Mouse (Mus musculus) kidney, embryonic 14.5 days (tissue): ENCODE measurements around the gene Efcab11. TPM values are rescaled to one million over a fixed set of nuclear protein-coding genes. Genes with fewer than 3 reads are reported as not detected.

Source experiments
- ATAC-seq: fragments of 200-750 bp; cut with Nextera tagmentation; 2 replicates; pipeline ENCODE4 v1.8.0; 2017; ENCODE audit warnings: moderate number of reproducible peaks, mild to moderate bottlenecking, moderate TSS enrichment, moderate library complexity; ENCODE audit not compliant: low FRiP score, low TSS enrichment
- H3K27ac ChIP-seq: fragments of 300-500 bp; sonication (generic); 2 replicates; pipeline ENCODE4 v1.5.1; 2014; ENCODE audit warnings: low read depth, mild to moderate bottlenecking, low read length, moderate library complexity, mixed read lengths
- H3K27me3 ChIP-seq: fragments of 300-500 bp; sonication (generic); 2 replicates; pipeline ENCODE4 v1.6.1; 2014; ENCODE audit warnings: mild to moderate bottlenecking, low read length; ENCODE audit not compliant: control insufficient read depth, insufficient read depth
- H3K36me3 ChIP-seq: fragments of 300-500 bp; sonication (generic); 2 replicates; pipeline ENCODE4 v1.6.1; 2014; ENCODE audit warnings: low read length, mixed read lengths; ENCODE audit not compliant: control insufficient read depth, insufficient read depth
- H3K4me1 ChIP-seq: fragments of 300-500 bp; sonication (generic); 2 replicates; pipeline ENCODE4 v1.6.1; 2014; ENCODE audit warnings: low read length, mixed read lengths; ENCODE audit not compliant: control insufficient read depth, insufficient read depth
- H3K4me2 ChIP-seq: fragments of 300-500 bp; sonication (generic); replicated peaks from 2 replicates; pipeline ENCODE4 v1.6.1; 2014; ENCODE audit warnings: low read depth, mild to moderate bottlenecking, low read length
- H3K4me3 ChIP-seq: fragments of 300-500 bp; sonication (generic); 2 replicates; pipeline ENCODE4 v1.5.1; 2014; ENCODE audit warnings: mild to moderate bottlenecking, low read length
- H3K9ac ChIP-seq: fragments of 300-500 bp; sonication (generic); 2 replicates; pipeline ENCODE4 v1.6.1; 2014; ENCODE audit warnings: low read depth, mild to moderate bottlenecking, low read length, moderate library complexity
- H3K9me3 ChIP-seq: fragments of 300-500 bp; sonication (generic); 2 replicates; pipeline ENCODE4 v1.6.1; 2016; ENCODE audit warnings: low read length; ENCODE audit not compliant: control insufficient read depth
- WGBS: fragments of 180-500 bp; shearing (Covaris S2); extraction: QIAGEN DNeasy Blood & Tissue Kit; methylation state at CpG from one replicate; pipeline ENCODE4 v1.1.7; 2014; 5-methylcytosine and 5-hydroxymethylcytosine counted together
- polyA plus RNA-seq: library from polyadenylated mRNA; unstranded; fragments of >200 nt; fragmentation: Nextera tagmentation; extraction: Ambion mirVana; gene quantifications from 2 replicates; pipeline ENCODE4 v1.2.1, GENCODE M21; 2014

Gene Efcab11
- polyA plus RNA-seq, 1 experiment from 2014 or later = 12.8 TPM

DNA sequence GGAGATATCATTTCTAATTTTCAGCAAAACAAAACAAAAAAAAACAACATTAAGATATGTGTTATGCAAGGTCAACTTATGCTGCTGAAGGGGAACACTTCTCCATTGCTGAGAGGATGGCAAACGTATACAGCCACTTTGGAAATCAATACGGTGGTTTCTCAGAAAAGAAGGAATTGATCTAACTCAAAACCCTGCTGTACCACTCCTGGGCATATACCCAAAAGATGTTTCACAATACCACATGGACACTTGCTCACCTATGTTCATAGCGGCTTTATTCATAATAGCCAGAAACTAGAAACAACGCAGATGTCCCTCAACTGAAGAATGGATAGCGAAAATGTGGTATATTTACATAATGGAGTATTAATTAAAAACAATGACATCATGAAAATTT is 25.6 kb downstream of the Efcab11 start:
- ATAC-seq = no peak
- H3K9ac ChIP-seq = no peak overlapping the region
- 92% methylated on average over 5 of the region's 5 CpGs for WGBS

DNA sequence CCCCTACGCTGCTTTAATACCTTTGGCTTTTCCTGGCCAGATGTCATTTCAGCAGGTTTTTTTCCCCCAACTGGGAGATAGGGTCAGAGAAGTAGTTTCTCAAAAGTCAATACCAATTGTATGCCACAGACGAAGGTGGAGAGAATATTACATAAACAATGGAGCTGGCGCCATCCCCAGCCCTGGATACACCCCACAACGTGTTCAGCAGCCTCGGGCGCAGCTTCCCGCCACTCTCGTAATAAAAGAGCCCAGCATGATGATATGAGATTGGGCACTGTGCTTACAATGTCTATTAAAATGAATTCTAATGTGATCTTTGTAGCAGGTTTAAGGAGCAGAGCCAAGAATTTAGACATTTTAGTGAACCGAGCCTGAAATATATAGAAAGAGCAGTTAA is 28.2 kb downstream of the Efcab11 start:
- Histone ChIP-seq H3K4me3 (no peak overlapping the region), H3K36me3 (no peaks in the 10 kb centered on the region), H3K27me3 (no peaks in the 10 kb centered on the region), H3K9me3 (no peaks in the 10 kb centered on the region), H3K4me1 (no peaks in the 10 kb centered on the region), H3K27ac (no peak overlapping the region), H3K9ac (no peak overlapping the region), H3K4me2 (no peak overlapping the region)
- WGBS = 91% methylated on average over 9 of the region's 9 CpGs
- no peak for ATAC-seq

More for the DNA sequence above, 25.6 kb downstream of the Efcab11 start:
- H3K4me2 ChIP-seq = no peak overlapping the region
- no peaks in the 10 kb centered on the region for H3K9me3 ChIP-seq
- no peaks in the 10 kb centered on the region for H3K4me1 ChIP-seq
- no peaks in the 10 kb centered on the region for H3K27me3 ChIP-seq
- H3K36me3 ChIP-seq = no peaks in the 10 kb centered on the region
- H3K4me3 ChIP-seq = no peak overlapping the region
- no peak overlapping the region for H3K27ac ChIP-seq

DNA sequence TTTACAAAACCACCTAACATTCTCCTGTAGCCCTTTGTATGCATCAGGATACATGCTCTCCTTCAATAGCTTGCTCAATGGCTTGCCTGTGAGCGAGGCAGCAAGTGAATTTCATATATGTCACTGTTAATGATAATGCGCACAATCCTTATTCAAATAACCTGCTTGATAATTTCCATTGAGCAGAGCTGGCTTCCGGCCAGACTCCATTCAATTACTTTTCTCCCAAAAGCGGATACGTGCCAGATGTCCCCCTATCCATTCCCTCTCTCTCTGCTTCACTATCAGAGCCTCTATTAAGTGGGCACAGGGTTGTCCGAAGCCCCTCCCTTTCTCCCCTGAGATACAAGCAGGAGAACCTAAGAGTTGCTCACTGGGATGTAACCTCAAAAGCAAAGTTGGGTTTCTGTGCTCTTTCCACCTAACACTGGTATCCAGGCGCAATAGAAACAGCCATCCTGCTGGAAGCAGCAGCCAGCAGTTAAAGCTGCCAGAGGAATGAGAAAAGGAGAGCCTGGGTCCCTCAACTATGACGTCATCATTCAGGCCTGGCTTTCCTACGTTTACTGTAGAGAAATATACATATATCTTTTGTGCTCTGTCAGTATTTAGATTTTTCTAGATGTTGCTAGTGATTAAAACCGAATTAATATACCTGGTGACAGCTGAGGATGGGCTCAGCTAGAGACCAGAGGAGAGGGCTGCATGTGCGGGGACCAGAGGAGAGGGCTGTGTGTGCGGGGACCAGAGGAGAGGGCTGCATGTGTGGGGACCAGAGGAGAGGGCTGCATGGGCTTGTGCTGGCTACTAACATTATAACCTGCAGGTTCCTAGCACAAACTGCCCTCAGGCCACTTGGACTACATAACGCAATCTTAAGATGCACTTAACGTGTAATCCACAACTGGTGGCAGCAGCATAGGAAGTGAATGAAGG is 30.6 kb downstream of the Efcab11 start:
- Histone ChIP-seq H3K4me2 (no peak overlapping the region), H3K4me3 (no peak overlapping the region), H3K4me1 (no peaks in the 10 kb centered on the region), H3K27me3 (no peaks in the 10 kb centered on the region), H3K9me3 (no peaks in the 10 kb centered on the region), H3K36me3 (no peaks in the 10 kb centered on the region), H3K9ac (no peak overlapping the region), H3K27ac (no peak overlapping the region)
- WGBS = 87% methylated on average over 14 of the region's 14 CpGs
- no peak for ATAC-seq

DNA sequence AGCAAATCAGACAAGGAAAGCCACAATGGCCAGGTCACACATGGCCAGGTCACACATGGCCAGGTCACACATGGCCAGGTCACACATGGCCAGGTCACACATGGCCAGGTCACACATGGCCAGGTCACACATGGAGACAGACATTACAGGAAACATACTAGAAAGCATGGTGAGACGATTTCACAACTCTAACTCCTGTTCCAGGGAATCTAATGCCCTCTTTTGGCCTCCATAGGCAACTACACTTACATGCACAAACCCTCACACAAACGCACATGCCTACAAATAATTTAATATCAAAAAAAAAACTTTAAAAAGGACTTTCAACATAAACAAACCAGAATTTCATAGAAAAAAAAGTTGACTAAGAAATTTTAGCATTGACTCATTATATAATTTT is 34.2 kb downstream of the Efcab11 start:
- Histone ChIP-seq H3K4me3 (no peak overlapping the region), H3K4me1 (no peaks in the 10 kb centered on the region), H3K36me3 (no peaks in the 10 kb centered on the region), H3K4me2 (no peak overlapping the region), H3K9me3 (no peaks in the 10 kb centered on the region), H3K9ac (no peak overlapping the region), H3K27ac (no peak overlapping the region), H3K27me3 (no peaks in the 10 kb centered on the region)
- WGBS = 93% methylated on average over 2 of the region's 2 CpGs
- ATAC-seq = no peak

DNA sequence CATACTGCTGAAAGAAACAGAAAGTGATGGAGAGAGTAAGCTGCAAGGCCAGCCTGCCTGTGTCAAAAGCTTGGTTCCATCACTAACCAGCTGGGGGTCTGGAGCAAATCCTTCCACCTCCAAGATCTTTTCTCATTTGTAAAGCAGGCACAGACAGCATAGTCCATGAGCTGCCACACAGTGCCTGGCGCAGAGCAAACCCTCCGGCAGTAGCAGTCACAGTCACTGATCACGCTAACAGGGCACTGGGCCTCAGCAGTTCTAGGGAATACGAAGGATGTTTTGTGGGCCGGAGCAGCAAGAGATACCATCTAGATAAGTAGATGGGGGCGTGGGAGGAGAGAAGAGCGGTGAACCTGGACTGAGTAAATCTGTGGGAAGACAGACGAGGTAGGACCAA is 39.3 kb downstream of the Efcab11 start:
- H3K4me3 ChIP-seq = no peak overlapping the region
- ATAC-seq = peak; percentile 49; the same call in 1 of the 2 replicates
- no peak overlapping the region for H3K9ac ChIP-seq
- H3K27me3 ChIP-seq = no peaks in the 10 kb centered on the region
- no peaks in the 10 kb centered on the region for H3K9me3 ChIP-seq
- H3K36me3 ChIP-seq = no peaks in the 10 kb centered on the region
- no peak overlapping the region for H3K27ac ChIP-seq
- no peaks in the 10 kb centered on the region for H3K4me1 ChIP-seq
- WGBS = 49% methylated on average over 8 of the region's 8 CpGs
- no peak overlapping the region for H3K4me2 ChIP-seq

DNA sequence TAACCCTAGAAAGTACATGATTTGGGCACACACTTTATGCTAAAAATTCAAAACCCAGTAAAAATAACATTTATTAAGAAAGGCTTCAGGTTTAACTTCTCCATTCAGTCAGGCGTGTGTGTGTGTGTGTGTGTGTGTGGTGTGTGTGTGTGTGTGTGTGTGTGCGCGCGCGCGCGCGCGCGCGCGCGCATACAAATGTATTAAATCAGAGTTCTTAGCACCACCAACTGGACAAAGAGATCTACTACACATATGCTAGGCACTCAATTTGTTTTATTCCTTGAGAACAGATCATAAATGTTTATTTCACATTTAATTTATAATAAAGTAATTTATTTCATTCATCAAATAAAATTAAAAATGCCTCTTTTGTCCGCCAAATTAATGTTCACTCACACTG is 45.5 kb downstream of the Efcab11 start:
- H3K4me1 ChIP-seq = 0 out of 2 replicates have a peak, but pooled peaks cover 6% of the 10 kb centered on the region
- no peaks in the 10 kb centered on the region for H3K36me3 ChIP-seq
- no peak overlapping the region for H3K27ac ChIP-seq
- ATAC-seq = no peak
- no peak overlapping the region for H3K4me3 ChIP-seq
- no peak overlapping the region for H3K4me2 ChIP-seq
- H3K9ac ChIP-seq = no peak overlapping the region
- H3K27me3 ChIP-seq = no peaks in the 10 kb centered on the region
- H3K9me3 ChIP-seq = no peaks in the 10 kb centered on the region
- 84% methylated on average over 14 of the region's 14 CpGs for WGBS

DNA sequence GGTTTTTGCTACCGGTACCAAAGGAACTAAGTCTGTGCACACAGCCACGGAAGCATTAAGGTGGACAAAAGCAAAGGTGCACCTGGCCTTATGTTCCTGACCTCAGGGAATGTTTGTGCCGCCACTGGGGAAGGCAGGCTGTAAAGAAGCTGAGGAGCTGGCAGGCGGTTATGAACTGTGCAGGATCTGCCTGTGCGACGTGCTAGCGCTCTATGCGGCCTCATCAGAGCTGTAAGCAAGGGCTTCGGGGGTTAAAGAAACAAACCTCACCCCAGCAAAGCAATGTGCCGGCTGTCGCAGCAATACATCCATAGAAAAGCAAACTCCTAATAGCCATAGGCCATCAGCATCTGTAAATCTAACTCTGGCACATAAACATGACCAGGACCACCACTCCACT is 46.1 kb downstream of the Efcab11 start:
- H3K4me3 ChIP-seq = no peak overlapping the region
- 39% methylated on average over 11 of the region's 11 CpGs for WGBS
- H3K4me1 ChIP-seq = 0 out of 2 replicates have a peak, but pooled peaks cover 6% of the 10 kb centered on the region
- no peak overlapping the region for H3K27ac ChIP-seq
- no peaks in the 10 kb centered on the region for H3K9me3 ChIP-seq
- no peak overlapping the region for H3K9ac ChIP-seq
- ATAC-seq = no peak
- H3K27me3 ChIP-seq = no peaks in the 10 kb centered on the region
- no peaks in the 10 kb centered on the region for H3K36me3 ChIP-seq
- no peak overlapping the region for H3K4me2 ChIP-seq

DNA sequence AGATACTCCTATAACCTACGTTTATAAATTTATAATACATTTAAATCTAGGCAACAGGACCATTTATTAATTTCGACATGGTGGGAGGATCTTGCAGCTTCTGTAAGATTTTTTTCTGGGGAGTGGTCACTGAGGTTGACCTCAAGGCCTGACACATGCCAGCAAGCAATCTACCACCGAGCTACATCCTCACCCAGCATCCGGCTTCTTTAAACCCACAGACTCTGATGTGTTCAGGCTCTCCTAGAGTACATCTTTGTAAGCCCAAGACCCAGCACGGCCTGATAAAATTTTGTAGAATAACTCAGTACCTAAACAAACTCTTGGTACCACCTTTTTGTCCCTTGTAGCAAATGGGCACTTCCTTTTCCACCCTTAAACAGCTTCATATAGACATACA is 46.7 kb downstream of the Efcab11 start:
- ATAC-seq = no peak
- Histone ChIP-seq H3K9me3 (no peaks in the 10 kb centered on the region), H3K36me3 (no peaks in the 10 kb centered on the region), H3K4me2 (no peak overlapping the region), H3K27me3 (no peaks in the 10 kb centered on the region), H3K27ac (no peak overlapping the region), H3K4me3 (no peak overlapping the region), H3K4me1 (0 out of 2 replicates have a peak, but pooled peaks cover 6% of the 10 kb centered on the region), H3K9ac (no peak overlapping the region)
- 83% methylated on average over 5 of the region's 5 CpGs for WGBS

DNA sequence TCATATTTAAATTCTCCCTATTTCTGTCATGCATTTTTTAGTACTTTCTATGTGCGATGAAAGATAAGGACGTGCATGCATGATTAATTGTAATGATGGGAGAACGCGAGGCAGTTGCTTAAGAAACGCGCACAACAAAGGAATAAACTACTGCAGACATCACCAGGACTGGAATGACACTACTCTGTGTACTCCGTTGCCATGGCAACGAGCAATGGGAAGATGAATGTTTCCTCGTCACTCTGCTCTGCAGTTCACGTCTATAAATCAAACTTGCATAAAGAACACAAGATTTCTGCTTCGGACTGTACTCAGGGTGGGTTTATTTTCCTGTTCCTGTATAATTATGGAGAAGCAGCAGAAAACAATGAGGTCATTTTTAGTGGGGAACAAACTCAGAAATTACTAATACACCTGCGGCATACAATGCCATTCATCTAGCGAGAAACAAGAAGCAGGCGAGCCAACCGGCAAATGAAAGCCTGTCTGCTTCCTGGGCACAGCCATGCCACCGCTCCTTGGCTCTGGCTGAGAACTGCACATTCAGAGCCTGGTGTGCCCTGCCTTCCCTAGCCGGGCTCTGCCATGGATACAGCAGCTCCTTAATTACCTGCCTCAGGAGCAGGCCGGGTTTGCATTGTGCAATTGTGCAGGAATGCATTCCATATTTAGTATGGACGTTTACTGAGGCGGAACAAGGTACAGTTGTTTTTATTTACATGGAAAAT is 47.7 kb downstream of the Efcab11 start:
- no peaks in the 10 kb centered on the region for H3K36me3 ChIP-seq
- no peak overlapping the region for H3K9ac ChIP-seq
- WGBS = 61% methylated on average over 20 of the region's 20 CpGs
- no peaks in the 10 kb centered on the region for H3K9me3 ChIP-seq
- 0 out of 2 replicates have a peak, but pooled peaks cover 6% of the 10 kb centered on the region for H3K4me1 ChIP-seq
- H3K4me2 ChIP-seq = no peak overlapping the region
- peak; percentile 64; the same call in 1 of the 2 replicates for ATAC-seq
- no peak overlapping the region for H3K27ac ChIP-seq
- no peaks in the 10 kb centered on the region for H3K27me3 ChIP-seq
- no peak overlapping the region for H3K4me3 ChIP-seq
